Mouse (Mus musculus) thymus, postnatal 25 days (tissue): ENCODE data around the gene Wfdc18.
A peak's percentile ranks its signal among the peaks of the same experiment; 100 is the strongest.

ENCODE experiments used
- DNase-seq: peaks from one replicate; pipeline ENCODE4 v3.0.0; 2022

Gene Wfdc18

GRCm38 (mm10) chr11:83743525-83743924 is 34.7 kb downstream of the Wfdc18 start:
- no peak for DNase-seq

DNA sequence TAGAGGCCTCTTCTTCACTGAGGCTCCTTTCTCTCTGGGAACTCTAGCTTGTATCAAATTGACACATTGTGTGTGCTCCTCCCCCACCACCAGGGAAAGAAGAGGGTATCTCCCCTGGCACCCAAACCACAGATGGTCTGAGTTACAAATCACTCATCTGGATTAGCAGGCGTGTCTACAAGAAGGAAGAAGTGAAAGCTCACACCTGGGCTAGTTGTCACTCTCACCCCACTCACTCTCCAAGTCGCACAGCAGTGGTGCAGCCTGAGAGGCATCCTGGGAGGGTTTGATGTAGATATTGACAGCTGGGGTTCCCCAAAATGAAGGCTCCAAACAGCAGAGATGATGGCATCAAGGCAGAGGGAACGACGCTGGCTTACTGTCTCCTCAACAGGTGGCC is 37.3 kb downstream of the Wfdc18 start:
- no peak for DNase-seq

DNA sequence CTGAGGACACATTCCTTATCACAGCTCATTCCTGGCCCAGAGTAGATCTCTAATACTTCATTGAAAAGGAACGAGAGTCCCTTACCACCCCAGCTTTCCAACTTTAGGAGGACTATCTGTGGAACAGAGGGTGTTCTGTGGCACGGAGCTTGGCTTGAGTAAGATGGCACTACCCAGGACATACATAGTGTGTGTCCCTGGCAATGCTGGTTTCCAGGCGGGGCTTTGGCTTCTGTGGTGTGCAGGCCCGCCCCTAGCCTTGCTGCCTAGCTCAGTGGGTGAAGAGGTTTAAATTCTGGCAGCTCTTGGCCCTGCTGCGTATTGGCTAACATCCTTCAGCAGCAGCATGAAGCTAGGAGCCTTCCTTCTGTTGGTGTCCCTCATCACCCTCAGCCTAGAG is 37.9 kb downstream of the Wfdc18 start, which contains the start of gene Wfdc21:
Gene Wfdc21, plus strand, starts transcription at position 260 of the 400 bp plus-strand sequence.
- no peak for DNase-seq

GRCm38 (mm10) chr11:83747376-83748265 is 38.8 kb downstream of the Wfdc18 start:
- no peak for DNase-seq

GRCm38 (mm10) chr11:83753581-83754181 is 44.9 kb downstream of the Wfdc18 start, which contains the start of gene Heatr6:
Gene Heatr6, plus strand, starts transcription at chr11:83753696.
- peak; percentile 87 for DNase-seq

- no peak for DNase-seq
Observed at GRCm38 (mm10) chr11:83754227-83754626, 45.4 kb downstream of the Wfdc18 start.
